Mouse (Mus musculus) liver, embryonic 13.5 days (tissue): Measurements from ENCODE around the gene Wdr45b. TPM values are rescaled to one million over a fixed set of nuclear protein-coding genes. Genes with fewer than 3 reads are reported as not detected.
A peak's percentile ranks its signal among the peaks of the same experiment; 100 is the strongest.
"Not testable (repeated sequence)": the region's sequence is repeated elsewhere in the genome, so short reads cannot be mapped to it uniquely, and the experiment has no call there.

Experiments
- ATAC-seq: fragments of 200-750 bp; cut with Nextera tagmentation; 2 replicates; pipeline ENCODE4 v1.8.0; 2017; ENCODE audit warnings: low read depth, mild to moderate bottlenecking, moderate number of reproducible peaks, moderate library complexity
- DNase-seq: peaks from one replicate; pipeline ENCODE4 v3.0.0; 2022
- H3K27ac ChIP-seq: fragments of 300-500 bp; sonication (generic); 2 replicates; pipeline ENCODE4 v1.5.1; 2015; ENCODE audit warnings: moderate library complexity, mild to moderate bottlenecking, inconsistent platforms
- H3K27me3 ChIP-seq: fragments of 300-500 bp; sonication (generic); 2 replicates; pipeline ENCODE4 v1.6.1; 2015; ENCODE audit warnings: mild to moderate bottlenecking, inconsistent platforms
- H3K36me3 ChIP-seq: fragments of 300-500 bp; sonication (generic); 2 replicates; pipeline ENCODE4 v1.6.1; 2015; ENCODE audit warnings: mild to moderate bottlenecking, inconsistent platforms
- H3K4me1 ChIP-seq: fragments of 300-500 bp; sonication (generic); replicated peaks from 2 replicates; pipeline ENCODE4 v1.6.1; 2015; ENCODE audit warnings: inconsistent platforms
- H3K4me2 ChIP-seq: fragments of 300-500 bp; sonication (generic); 2 replicates; pipeline ENCODE4 v1.6.1; 2015; ENCODE audit warnings: inconsistent platforms, mild to moderate bottlenecking, moderate library complexity
- H3K4me3 ChIP-seq: fragments of 300-500 bp; sonication (generic); replicated peaks from 2 replicates; pipeline ENCODE4 v1.5.1; 2015; ENCODE audit warnings: mild to moderate bottlenecking, inconsistent platforms
- H3K9ac ChIP-seq: fragments of 300-500 bp; sonication (generic); 2 replicates; pipeline ENCODE4 v1.6.1; 2015; ENCODE audit warnings: mild to moderate bottlenecking, inconsistent platforms
- H3K9me3 ChIP-seq: fragments of 300-500 bp; sonication (generic); replicated peaks from 2 replicates; pipeline ENCODE4 v1.6.1; 2016; ENCODE audit warnings: inconsistent platforms
- WGBS: fragments of 180-500 bp; shearing (Covaris S2); methylation state at CpG from one replicate; pipeline ENCODE4 v1.1.7; 2015; ENCODE audit not compliant: insufficient replicate concordance; 5-methylcytosine and 5-hydroxymethylcytosine counted together
- polyA plus RNA-seq: library from polyadenylated mRNA; unstranded; fragments of >200 nt; fragmentation: Nextera tagmentation; extraction: Ambion mirVana; gene quantifications from 2 replicates; pipeline ENCODE4 v1.2.1, GENCODE M21; 2015

The Wdr45b gene
- polyA plus RNA-seq, 1 experiment from 2014 or later, result 21.8 TPM

DNA sequence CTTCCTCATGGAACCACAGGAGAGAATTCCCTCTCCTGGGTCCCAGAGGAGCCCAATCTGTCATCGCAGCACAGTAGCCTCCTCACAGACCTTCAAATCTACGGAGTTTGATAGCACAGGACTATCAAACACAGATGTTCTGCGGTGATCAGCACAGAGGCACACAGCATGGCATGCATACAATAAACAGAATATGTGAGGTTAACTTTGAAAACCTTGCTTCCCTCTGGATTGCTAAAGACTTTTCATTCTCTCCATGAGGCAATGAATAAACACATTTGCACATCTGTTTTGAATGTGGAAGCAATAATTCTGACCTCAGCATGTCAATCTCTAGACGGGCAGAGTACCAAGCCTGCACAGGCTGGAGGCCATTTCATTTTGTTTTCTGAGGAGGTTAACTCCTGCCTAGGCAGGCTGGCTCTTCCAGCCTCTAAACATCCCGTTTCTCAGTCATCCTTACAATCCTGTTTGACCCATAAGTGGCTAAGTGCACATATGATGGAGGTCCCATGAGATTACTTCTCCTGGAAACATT lies 13.0 kb upstream of the Wdr45b start:
- WGBS, result 55% methylated on average over 5 of the region's 5 CpGs
- H3K27ac ChIP-seq, result no peak overlapping the region
- peaks cover 5% of the 10 kb centered on the region; the same call in 1 of the 2 replicates for H3K4me1 ChIP-seq
- H3K4me2 ChIP-seq, result no peak overlapping the region
- no peak overlapping the region for H3K9ac ChIP-seq
- DNase-seq (no peak), ATAC-seq (no peak)
- H3K27me3 ChIP-seq, result no peaks in the 10 kb centered on the region
- no peaks in the 10 kb centered on the region for H3K9me3 ChIP-seq
- H3K36me3 ChIP-seq, result no peaks in the 10 kb centered on the region
- H3K4me3 ChIP-seq, result no peak overlapping the region

GRCm38 (mm10) chr11:121362212-121362611 lies 8.0 kb upstream of the Wdr45b start:
- no peak overlapping the region for H3K4me2 ChIP-seq
- H3K9ac ChIP-seq, result no peak overlapping the region
- H3K36me3 ChIP-seq, result no peaks in the 10 kb centered on the region
- H3K4me3 ChIP-seq, result no peak overlapping the region
- H3K27me3 ChIP-seq, result no peaks in the 10 kb centered on the region
- no peak overlapping the region for H3K27ac ChIP-seq
- no peaks in the 10 kb centered on the region for H3K4me1 ChIP-seq
- no peaks in the 10 kb centered on the region for H3K9me3 ChIP-seq
- DNase-seq, result no peak
- WGBS, result 25% methylated on average over 5 of the region's 5 CpGs
- no peak for ATAC-seq

GRCm38 (mm10) chr11:121353326-121354090 lies 737 bp downstream of the Wdr45b start:
- H3K4me3 ChIP-seq, result peak overlapping the region; percentile 99
- peaks cover 44% of the 10 kb centered on the region for H3K4me1 ChIP-seq
- peak overlapping the region; percentile 88 for H3K27ac ChIP-seq
- H3K9ac ChIP-seq, result peak overlapping the region; percentile 99
- H3K9me3 ChIP-seq, result no peaks in the 10 kb centered on the region
- H3K36me3 ChIP-seq, result peaks cover 18% of the 10 kb centered on the region
- WGBS, result 2% methylated on average over 39 of the region's 41 CpGs
- H3K27me3 ChIP-seq, result no peaks in the 10 kb centered on the region
- ATAC-seq (peak; percentile 27), DNase-seq (peak; percentile 37)
- peak overlapping the region; percentile 88 for H3K4me2 ChIP-seq

GRCm38 (mm10) chr11:121348727-121349126 lies 5.5 kb downstream of the Wdr45b start:
- DNase-seq, H3K9me3 ChIP-seq, ATAC-seq, H3K27ac ChIP-seq, H3K9ac ChIP-seq, H3K27me3 ChIP-seq, H3K4me3 ChIP-seq, H3K4me2 ChIP-seq: not testable (repeated sequence)
- H3K36me3 ChIP-seq, result peaks cover 55% of the 10 kb centered on the region
- 77% methylated on average over 3 of the region's 3 CpGs for WGBS
- peaks cover 37% of the 10 kb centered on the region for H3K4me1 ChIP-seq

- Histone ChIP-seq H3K36me3 (peaks cover 59% of the 10 kb centered on the region), H3K27ac (no peak overlapping the region), H3K9me3 (no peaks in the 10 kb centered on the region), H3K9ac (no peak overlapping the region), H3K4me2 (no peak overlapping the region), H3K4me3 (no peak overlapping the region), H3K4me1 (peaks cover 39% of the 10 kb centered on the region), H3K27me3 (no peaks in the 10 kb centered on the region)
- 85% methylated on average over 2 of the region's 2 CpGs for WGBS
- no peak for DNase-seq
- ATAC-seq, result no peak
Observed at GRCm38 (mm10) chr11:121348166-121348565, 6.1 kb downstream of the Wdr45b start.

GRCm38 (mm10) chr11:121347036-121347435 lies 7.2 kb downstream of the Wdr45b start:
- 60% methylated on average over 2 of the region's 2 CpGs for WGBS
- Histone ChIP-seq H3K27ac (no peak overlapping the region), H3K9me3 (no peaks in the 10 kb centered on the region), H3K4me2 (no peak overlapping the region), H3K9ac (no peak overlapping the region), H3K4me1 (peaks cover 37% of the 10 kb centered on the region), H3K27me3 (no peaks in the 10 kb centered on the region), H3K36me3 (peaks cover 61% of the 10 kb centered on the region), H3K4me3 (no peak overlapping the region)
- ATAC-seq (no peak), DNase-seq (no peak)

DNA sequence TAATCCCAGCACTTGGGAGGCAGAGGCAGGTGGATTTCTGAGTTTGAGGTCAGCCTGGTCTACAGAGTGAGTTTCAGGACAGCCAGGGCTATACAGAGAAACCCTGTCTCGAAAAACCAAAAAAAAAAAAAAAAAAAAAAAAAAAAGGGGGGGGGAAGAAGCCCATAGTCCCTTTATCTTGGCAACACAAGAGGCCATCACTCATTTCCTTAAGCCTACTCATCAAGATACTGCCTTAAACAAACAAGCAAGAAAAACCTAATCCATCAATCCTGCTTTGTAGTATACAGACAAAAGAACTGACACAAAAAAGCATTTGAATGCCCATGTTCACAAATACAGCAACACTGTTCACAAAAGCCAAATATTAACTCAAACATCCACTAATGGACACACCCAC lies 11.8 kb downstream of the Wdr45b start:
- not testable (repeated sequence) for H3K4me2 ChIP-seq, H3K27me3 ChIP-seq, H3K9me3 ChIP-seq, H3K4me3 ChIP-seq, H3K9ac ChIP-seq, H3K27ac ChIP-seq, DNase-seq
- peaks cover 29% of the 10 kb centered on the region for H3K4me1 ChIP-seq
- 0 out of 2 replicates have a peak, but pooled peaks have one; percentile 18 for ATAC-seq
- 29% methylated on average over 1 of the region's 1 CpGs for WGBS
- H3K36me3 ChIP-seq, result peaks cover 56% of the 10 kb centered on the region

GRCm38 (mm10) chr11:121340287-121340686 lies 14.0 kb downstream of the Wdr45b start:
- no peak overlapping the region for H3K4me2 ChIP-seq
- H3K27me3 ChIP-seq, result no peaks in the 10 kb centered on the region
- no peak for DNase-seq
- 0 out of 2 replicates have a peak overlapping the region, but pooled peaks have one; percentile 40 for H3K27ac ChIP-seq
- no peak for ATAC-seq
- no peaks in the 10 kb centered on the region for H3K9me3 ChIP-seq
- H3K9ac ChIP-seq, result no peak overlapping the region
- peaks cover 56% of the 10 kb centered on the region for H3K36me3 ChIP-seq
- H3K4me1 ChIP-seq, result peaks cover 25% of the 10 kb centered on the region
- no peak overlapping the region for H3K4me3 ChIP-seq
- WGBS, result 46% methylated on average over 1 of the region's 1 CpGs

- DNase-seq (no peak), ATAC-seq (no peak)
- Histone ChIP-seq H3K4me2 (no peak overlapping the region), H3K9ac (no peak overlapping the region), H3K4me3 (no peak overlapping the region), H3K36me3 (peaks cover 56% of the 10 kb centered on the region), H3K27ac (0 out of 2 replicates have a peak overlapping the region, but pooled peaks have one; percentile 40), H3K4me1 (peaks cover 25% of the 10 kb centered on the region), H3K9me3 (no peaks in the 10 kb centered on the region), H3K27me3 (no peaks in the 10 kb centered on the region)
- 31% methylated on average over 1 of the region's 1 CpGs for WGBS
Observed at GRCm38 (mm10) chr11:121339647-121340046, 14.6 kb downstream of the Wdr45b start.

GRCm38 (mm10) chr11:121331641-121332040 lies 22.6 kb downstream of the Wdr45b start:
- H3K4me3 ChIP-seq, result no peak overlapping the region
- 82% methylated on average over 3 of the region's 3 CpGs for WGBS

GRCm38 (mm10) chr11:121328619-121329018 lies 25.6 kb downstream of the Wdr45b start:
- peaks cover 8% of the 10 kb centered on the region for H3K4me1 ChIP-seq
- H3K9ac ChIP-seq, result no peak overlapping the region
- H3K36me3 ChIP-seq, result peaks cover 68% of the 10 kb centered on the region
- no peak overlapping the region for H3K4me2 ChIP-seq
- no peaks in the 10 kb centered on the region for H3K27me3 ChIP-seq
- ATAC-seq (no peak), DNase-seq (no peak)
- no peaks in the 10 kb centered on the region for H3K9me3 ChIP-seq
- H3K27ac ChIP-seq, result no peak overlapping the region
- no peak overlapping the region for H3K4me3 ChIP-seq

More at GRCm38 (mm10) chr11:121331641-121332040, 22.6 kb downstream of the Wdr45b start:
- Histone ChIP-seq H3K36me3 (peaks cover 91% of the 10 kb centered on the region), H3K4me2 (no peak overlapping the region), H3K9ac (no peak overlapping the region), H3K4me1 (peaks cover under 1% of the 10 kb centered on the region; the same call in 1 of the 2 replicates), H3K9me3 (no peaks in the 10 kb centered on the region), H3K27me3 (no peaks in the 10 kb centered on the region), H3K27ac (no peak overlapping the region)
- DNase-seq, result no peak
- no peak for ATAC-seq

DNA sequence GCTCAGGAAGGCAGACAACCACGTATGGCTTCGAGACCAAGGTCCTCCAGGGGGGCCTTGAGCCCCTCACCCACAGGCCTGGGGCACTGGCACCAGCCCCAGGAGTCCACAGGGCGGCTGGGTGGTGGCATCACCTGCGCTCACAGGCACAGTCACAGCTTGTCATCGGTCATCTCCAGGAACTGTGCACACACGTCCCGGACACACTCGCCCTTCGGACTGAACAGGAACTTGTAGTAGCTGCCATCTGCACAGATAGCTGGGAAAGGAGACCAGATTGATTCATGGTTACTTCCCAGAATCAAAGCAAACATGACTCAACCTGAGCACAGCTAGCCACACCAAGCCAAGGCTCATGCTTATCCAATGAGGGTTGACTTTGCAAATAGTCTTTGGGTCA lies 26.0 kb downstream of the Wdr45b start:
- Histone ChIP-seq H3K4me2 (no peak overlapping the region), H3K27ac (no peak overlapping the region), H3K4me1 (peaks cover 8% of the 10 kb centered on the region), H3K9ac (no peak overlapping the region), H3K27me3 (no peaks in the 10 kb centered on the region), H3K9me3 (no peaks in the 10 kb centered on the region), H3K36me3 (peaks cover 67% of the 10 kb centered on the region), H3K4me3 (no peak overlapping the region)
- ATAC-seq (no peak), DNase-seq (no peak)
- WGBS, result 93% methylated on average over 9 of the region's 9 CpGs
